Mouse (Mus musculus) yolk sac, embryonic 10.5 days (tissue): ENCODE data around the gene Gm16181.

ENCODE experiments used
- DNase-seq: peaks from one replicate; pipeline ENCODE4 v3.0.0-alpha.2; 2017; ENCODE audit warnings: low spot score

Gene Gm16181

GRCm38 (mm10) chr17:35220156-35220952, at the start of gene Gm16181:
Gene Gm16181, plus strand, starts transcription at chr17:35220834.
- DNase-seq = no peak

GRCm38 (mm10) chr17:35172445-35173234, 48.0 kb upstream of the Gm16181 start:
- no peak for DNase-seq

GRCm38 (mm10) chr17:35173329-35173728, 47.3 kb upstream of the Gm16181 start:
- no peak for DNase-seq

GRCm38 (mm10) chr17:35174201-35174977, 46.2 kb upstream of the Gm16181 start:
- no peak for DNase-seq

- DNase-seq = no peak
Observed at GRCm38 (mm10) chr17:35175382-35175781, 45.3 kb upstream of the Gm16181 start.

GRCm38 (mm10) chr17:35175968-35176367, 44.7 kb upstream of the Gm16181 start, which contains the start of gene Aif1:
Gene Aif1, minus strand, starts transcription at chr17:35176068.
- DNase-seq = no peak

GRCm38 (mm10) chr17:35178528-35178927, 42.1 kb upstream of the Gm16181 start:
- DNase-seq = peak; percentile 55

GRCm38 (mm10) chr17:35180093-35180492, 40.5 kb upstream of the Gm16181 start:
- DNase-seq = no peak

- DNase-seq = peak; percentile 68
Observed at GRCm38 (mm10) chr17:35185639-35186611, 34.7 kb upstream of the Gm16181 start.

GRCm38 (mm10) chr17:35186681-35187080, 34.0 kb upstream of the Gm16181 start:
- DNase-seq = peak; percentile 38

GRCm38 (mm10) chr17:35187345-35187744, 33.3 kb upstream of the Gm16181 start:
- no peak for DNase-seq

GRCm38 (mm10) chr17:35187959-35188610, 32.5 kb upstream of the Gm16181 start, which contains the start of gene Lst1:
Gene Lst1, minus strand, starts transcription at chr17:35188439.
- no peak for DNase-seq

GRCm38 (mm10) chr17:35189186-35189585, 31.4 kb upstream of the Gm16181 start:
- DNase-seq = no peak

GRCm38 (mm10) chr17:35190096-35190495, 30.5 kb upstream of the Gm16181 start:
- no peak for DNase-seq

GRCm38 (mm10) chr17:35191723-35192122, 28.9 kb upstream of the Gm16181 start:
- DNase-seq = no peak

- no peak for DNase-seq
Observed at GRCm38 (mm10) chr17:35192924-35193323, 27.7 kb upstream of the Gm16181 start.

GRCm38 (mm10) chr17:35193881-35194843, 26.5 kb upstream of the Gm16181 start, which contains the start of gene Ltb:
Gene Ltb, plus strand, starts transcription at chr17:35194439.
- no peak for DNase-seq

- no peak for DNase-seq
Observed at GRCm38 (mm10) chr17:35194844-35195630, 25.6 kb upstream of the Gm16181 start.
